Mouse (Mus musculus): ENCODE results near the gene Muc1.

- TF ChIP-seq CTCF (IDR thresholded peaks at IDR 0.05; ENCODE audit: borderline replicate concordance, insufficient read depth, low read length) (no peak), POLR2A (IDR thresholded peaks at IDR 0.05; ENCODE audit: low read depth, low read length) (no peak)
These were observed 40.4 kb upstream of the Muc1 start for GRCm38 (mm10) chr3:89188478-89188875.
